Mouse (Mus musculus) CH12.LX (cell line): ENCODE data around the gene Man2a1.

Experiments used
- CTCF ChIP-seq, 2 experiments: IDR thresholded peaks in 1 of 2; conservative IDR thresholded peaks in 1 of 2; 2 replicates each; pipeline ENCODE4 v1.5.1; 2011 to 2012; ENCODE audit warnings: low read depth in 2 of 2, low read length in 2 of 2, improper control_type of control experiment in 1 of 2, inconsistent platforms in 1 of 2, mild to moderate bottlenecking in 1 of 2, moderate library complexity in 1 of 2
- EP300 ChIP-seq: IDR thresholded peaks from 2 replicates; pipeline ENCODE4 v1.6.1; 2011; ENCODE audit warnings: low read length, improper control_type of control experiment
- HCFC1 ChIP-seq: IDR thresholded peaks from 2 replicates; pipeline ENCODE4 v1.6.1; 2012; ENCODE audit warnings: low read depth, mild to moderate bottlenecking, inconsistent platforms, low read length, improper control_type of control experiment
- KAT2A ChIP-seq: IDR thresholded peaks from 2 replicates; pipeline ENCODE4 v1.6.1; 2012; ENCODE audit warnings: low read length, improper control_type of control experiment, inconsistent platforms; ENCODE audit not compliant: insufficient replicate concordance
- MAFK ChIP-seq: IDR thresholded peaks from 2 replicates; pipeline ENCODE4 v1.6.1; 2011; ENCODE audit warnings: low read length, improper control_type of control experiment; ENCODE audit not compliant: insufficient replicate concordance
- MAX ChIP-seq: IDR thresholded peaks from 2 replicates; pipeline ENCODE4 v1.6.1; 2011; ENCODE audit warnings: low read length, improper control_type of control experiment
- RAD21 ChIP-seq: IDR thresholded peaks from 2 replicates; pipeline ENCODE4 v1.6.1; 2011; ENCODE audit warnings: low read depth, mild to moderate bottlenecking, low read length, improper control_type of control experiment, moderate library complexity
- RCOR1 ChIP-seq: conservative IDR thresholded peaks from 2 replicates; pipeline ENCODE4 v1.6.1; 2012; ENCODE audit warnings: low read depth, mild to moderate bottlenecking, inconsistent platforms, low read length, improper control_type of control experiment
- USF2 ChIP-seq: conservative IDR thresholded peaks from 2 replicates; pipeline ENCODE4 v1.6.1; 2011; ENCODE audit warnings: low read depth, low read length, improper control_type of control experiment
- ZC3H11A ChIP-seq: IDR thresholded peaks from 2 replicates; pipeline ENCODE4 v1.6.1; 2012; ENCODE audit warnings: low read depth, mild to moderate bottlenecking, inconsistent platforms, low read length, improper control_type of control experiment
- ZMIZ1 ChIP-seq: IDR thresholded peaks from 2 replicates; pipeline ENCODE4 v1.6.1; 2012; ENCODE audit warnings: low read depth, mild to moderate bottlenecking, inconsistent platforms, low read length, improper control_type of control experiment

- no peak for TF ChIP-seq EP300
- TF ChIP-seq CTCF (conservative IDR thresholded peaks at IDR 0.05 in 1 of 2, IDR thresholded peaks at IDR 0.05 in 1 of 2; ENCODE audit: low read depth in 2 of 2, low read length in 2 of 2), result no peak
- TF ChIP-seq KAT2A, result no peak
- no peak for TF ChIP-seq USF2
- no peak for TF ChIP-seq MAX
- TF ChIP-seq MAFK, result no peak
- TF ChIP-seq ZMIZ1, result no peak
- no peak for TF ChIP-seq ZC3H11A
- TF ChIP-seq RAD21, result no peak
- TF ChIP-seq RCOR1, result no peak
- TF ChIP-seq HCFC1, result no peak
These were observed 17.3 kb downstream of the Man2a1 start for GRCm38 (mm10) chr17:64617838-64618237.
